Mouse (Mus musculus) urinary bladder, postnatal 0 days (tissue): Measurements from ENCODE around the gene Isl1. TPM values are rescaled to one million over a fixed set of nuclear protein-coding genes. Genes with fewer than 3 reads are reported as not detected.

Experiments used
- polyA plus RNA-seq: library from polyadenylated mRNA; unstranded; fragments of >200 nt; fragmentation: Nextera tagmentation; extraction: Ambion mirVana; gene quantifications from 2 replicates; pipeline ENCODE4 v1.2.1, GENCODE M21; 2015

The Isl1 gene
- 2.9 and 3.3 TPM in 2 replicates for polyA plus RNA-seq

DNA sequence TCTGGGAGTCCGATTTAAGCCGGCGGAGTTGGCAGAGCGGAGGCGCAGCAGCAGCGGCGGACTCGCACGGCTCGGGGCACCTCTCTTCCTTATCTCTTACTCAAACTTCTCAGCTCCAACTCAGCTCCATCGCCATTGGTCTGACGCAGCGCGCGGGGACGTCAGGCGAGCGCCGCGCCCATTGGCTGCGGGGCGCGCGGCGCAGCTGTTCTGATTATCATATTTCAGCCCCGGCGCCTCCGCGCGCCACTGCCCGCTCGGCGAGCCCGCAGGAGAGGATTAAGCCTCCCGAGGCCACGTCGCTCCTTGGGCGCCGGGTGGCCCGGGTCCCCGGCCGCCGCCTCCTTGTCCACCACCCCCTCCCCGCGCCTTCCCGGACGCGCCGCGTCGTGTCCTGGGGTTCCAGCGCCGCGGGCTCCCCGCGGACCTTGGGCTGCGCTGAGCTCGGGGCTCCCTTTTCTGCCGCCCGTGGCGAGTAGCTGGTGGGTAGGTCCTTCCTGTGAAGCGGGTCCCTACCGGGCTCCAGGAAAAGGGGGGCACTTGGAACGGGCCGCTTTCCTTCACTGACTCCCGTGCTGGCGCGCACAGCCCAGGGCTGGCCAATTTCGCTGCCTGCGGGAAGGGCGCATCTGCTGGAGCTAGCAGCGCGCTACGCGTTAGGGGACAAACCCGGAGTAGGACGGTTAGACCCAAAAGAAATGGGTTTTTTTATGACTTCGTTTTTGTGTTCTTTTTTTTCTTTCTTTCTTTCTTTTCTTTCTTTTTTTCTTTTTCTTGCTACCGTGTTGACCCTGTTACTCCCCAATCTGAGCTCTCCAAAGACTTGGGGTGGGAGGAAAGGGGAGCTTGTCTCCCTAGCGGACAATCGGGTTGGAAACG lies at the start of gene Isl1:
TSS of gene Isl1 (minus strand) at position 106 of the 879 bp plus-strand sequence.

